Mouse (Mus musculus) cortical plate, adult 2 months (tissue): ENCODE results near the gene Rhoh. TPM values are rescaled to one million over a fixed set of nuclear protein-coding genes. Genes with fewer than 3 reads are reported as not detected.

ENCODE experiments used
- H3K27ac ChIP-seq: fragments of 200-500 bp; 2 replicates; pipeline ENCODE4 v1.5.1; 2012; ENCODE audit warnings: low read length, control low read depth, inconsistent platforms; ENCODE audit not compliant: insufficient read depth
- H3K4me1 ChIP-seq: fragments of 200-500 bp; 2 replicates; pipeline ENCODE4 v1.6.1; 2011; ENCODE audit warnings: low read length; ENCODE audit not compliant: control insufficient read depth, insufficient read depth
- H3K4me3 ChIP-seq: fragments of 200-500 bp; 2 replicates; pipeline ENCODE4 v1.5.1; 2011; ENCODE audit warnings: mild to moderate bottlenecking, low read length, control low read depth; ENCODE audit not compliant: insufficient read depth
- CTCF ChIP-seq: fragments of 200-500 bp; IDR thresholded peaks from 2 replicates; pipeline ENCODE4 v1.5.1; 2011; ENCODE audit warnings: mild to moderate bottlenecking, control low read depth, low read length; ENCODE audit not compliant: insufficient read depth; ENCODE audit errors: extremely low read depth
- POLR2A ChIP-seq: fragments of 200-500 bp; IDR thresholded peaks from 2 replicates; pipeline ENCODE4 v1.6.1; 2011; ENCODE audit warnings: mild to moderate bottlenecking, low read length, control low read depth; ENCODE audit not compliant: insufficient read depth; ENCODE audit errors: extremely low read depth
- polyA plus RNA-seq: library from polyadenylated mRNA; depleted of rRNA; stranded (reverse); fragments of >200 nt; gene quantifications from 2 replicates; pipeline ENCODE4 v1.2.3, GENCODE M21; 2012

Rhoh gene
- polyA plus RNA-seq, 1 experiment, result 1.2 TPM

DNA sequence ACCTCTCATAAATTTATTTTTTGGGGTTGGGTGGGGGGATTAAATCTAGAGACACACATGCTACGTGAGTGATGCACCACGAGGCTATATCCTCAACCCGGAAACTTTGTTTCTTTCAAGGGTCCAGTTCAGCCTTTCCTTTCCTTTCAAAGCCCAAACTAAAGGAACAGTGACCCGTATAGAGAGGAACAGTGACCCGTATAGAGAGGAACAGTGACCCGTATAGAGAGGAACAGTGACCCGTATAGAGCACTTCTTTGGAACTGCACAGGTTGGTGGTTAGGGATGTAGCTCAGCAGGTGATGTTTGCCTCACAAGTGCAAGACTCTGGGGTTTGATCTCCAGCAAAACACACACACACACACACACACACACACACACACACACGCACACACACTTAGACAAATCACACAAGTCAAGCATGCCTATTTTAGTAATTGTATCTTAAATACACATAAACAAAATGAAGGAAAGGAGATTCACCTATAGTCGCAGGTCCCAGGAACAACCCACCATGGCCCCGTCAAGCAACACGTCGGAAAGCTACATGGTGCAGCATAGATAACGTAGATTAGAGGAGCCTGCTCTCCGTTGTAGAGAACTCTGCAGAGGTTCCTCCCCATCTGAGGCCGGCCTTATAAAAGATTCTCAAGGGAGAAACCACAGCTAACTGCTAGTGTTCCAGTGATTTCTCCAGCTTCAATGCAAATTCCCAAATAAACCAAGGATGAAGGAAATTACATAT is 24.9 kb downstream of the Rhoh start:
- no peaks in the 10 kb centered on the region for H3K4me1 ChIP-seq
- no peak overlapping the region for H3K27ac ChIP-seq
- TF ChIP-seq CTCF (no peak), POLR2A (no peak)
- no peak overlapping the region for H3K4me3 ChIP-seq

DNA sequence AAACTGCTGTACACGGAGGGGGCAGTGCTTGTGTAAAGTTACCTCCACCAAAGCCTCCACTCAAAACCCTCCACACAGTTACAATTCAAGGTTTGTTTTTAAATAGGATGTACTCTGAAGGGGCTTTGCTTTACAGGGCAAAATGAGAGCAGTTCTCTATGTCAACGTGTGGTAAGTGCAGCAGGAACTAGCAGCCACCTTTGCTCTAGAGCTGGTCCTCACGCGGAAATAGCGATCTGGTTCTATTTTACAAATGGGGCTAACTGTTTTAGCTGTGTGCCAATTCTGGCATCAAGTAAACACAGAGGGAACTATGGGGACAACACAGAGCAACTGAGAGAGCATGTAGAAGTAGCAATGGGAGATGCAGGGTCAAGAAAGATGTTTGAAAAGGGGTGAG is 27.1 kb downstream of the Rhoh start:
- Histone ChIP-seq H3K4me1 (no peaks in the 10 kb centered on the region), H3K4me3 (no peak overlapping the region), H3K27ac (no peak overlapping the region)
- TF ChIP-seq CTCF, result no peak
- no peak for TF ChIP-seq POLR2A

DNA sequence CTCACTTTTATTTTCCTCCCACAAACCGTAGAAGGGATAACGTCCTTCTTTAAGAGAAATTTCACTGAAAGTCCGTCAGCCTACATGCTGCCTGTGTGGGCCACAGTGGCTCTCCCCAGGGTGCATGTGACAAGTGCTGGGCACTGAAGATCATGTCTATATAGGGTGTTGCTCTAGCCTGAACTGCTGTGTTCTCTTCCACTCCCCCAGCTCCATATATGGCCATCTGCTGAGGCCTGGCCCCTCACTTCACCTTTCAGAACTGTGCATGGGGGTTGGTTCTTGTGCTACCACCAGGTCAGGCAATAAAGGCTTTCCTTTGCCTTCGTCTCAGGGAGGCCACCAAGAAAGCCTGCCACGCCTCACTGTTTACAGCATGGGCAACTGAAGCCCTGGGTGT is 28.0 kb downstream of the Rhoh start:
- H3K4me1 ChIP-seq, result no peaks in the 10 kb centered on the region
- H3K27ac ChIP-seq, result no peak overlapping the region
- no peak for TF ChIP-seq CTCF
- no peak for TF ChIP-seq POLR2A
- no peak overlapping the region for H3K4me3 ChIP-seq

DNA sequence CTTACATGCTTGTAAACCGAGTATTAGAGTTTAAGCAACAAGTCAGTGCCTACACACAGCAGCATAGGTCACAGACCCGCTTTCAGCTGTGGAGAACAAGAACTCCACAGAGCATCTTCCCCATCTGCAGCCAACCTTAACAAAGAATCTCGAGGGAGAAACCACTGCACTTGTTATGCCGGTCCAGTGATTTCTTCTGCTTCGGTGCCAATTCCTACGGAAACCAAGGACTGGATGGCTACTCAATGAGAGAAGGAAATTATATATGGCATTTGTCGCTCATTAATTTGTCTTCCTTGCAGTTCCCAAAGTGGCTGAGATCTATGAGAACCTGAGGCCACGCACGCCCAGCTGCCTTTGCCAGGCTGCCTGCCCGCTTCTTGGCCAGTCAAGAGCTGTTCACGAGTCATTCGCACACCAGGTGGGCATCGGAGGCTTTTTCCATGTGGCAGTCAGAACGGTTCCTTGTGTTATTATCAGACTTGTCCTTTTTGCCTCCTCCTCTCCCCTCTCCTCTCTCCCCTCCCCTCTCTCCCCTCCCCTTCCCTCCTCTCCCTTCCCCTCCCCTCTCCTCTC is 30.3 kb downstream of the Rhoh start:
- no peak overlapping the region for H3K27ac ChIP-seq
- H3K4me3 ChIP-seq, result no peak overlapping the region
- no peaks in the 10 kb centered on the region for H3K4me1 ChIP-seq
- TF ChIP-seq POLR2A (no peak), CTCF (no peak)

DNA sequence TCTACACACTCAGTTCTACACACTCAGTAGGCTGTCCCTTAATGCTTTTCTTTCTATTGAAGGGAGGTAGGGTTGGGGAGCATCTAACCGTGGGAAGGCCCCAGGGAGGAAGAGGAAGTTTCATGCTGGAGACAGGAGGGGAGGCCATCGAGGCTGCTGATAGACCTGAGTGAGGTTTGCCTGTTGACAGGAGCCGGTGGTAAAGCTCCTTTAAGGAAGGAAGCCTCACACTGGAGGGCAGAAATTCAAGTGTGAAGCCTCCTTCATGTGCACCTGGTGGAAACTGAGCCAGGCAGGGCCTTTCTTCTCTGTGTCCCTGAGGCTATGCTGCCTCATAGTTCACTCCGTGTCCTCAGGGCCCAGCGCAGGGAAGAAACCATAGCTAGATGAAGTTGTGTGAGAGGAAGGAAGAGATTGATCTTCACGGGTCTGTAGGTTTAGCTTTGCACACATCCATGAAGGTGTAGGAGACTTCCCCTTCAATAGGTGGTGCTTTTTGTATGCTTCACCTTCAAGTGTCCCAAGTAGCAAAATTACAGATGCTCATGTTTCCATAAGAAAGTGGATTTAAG is 34.2 kb downstream of the Rhoh start:
- no peak for TF ChIP-seq CTCF
- no peak for TF ChIP-seq POLR2A
- Histone ChIP-seq H3K27ac (no peak overlapping the region), H3K4me1 (no peaks in the 10 kb centered on the region), H3K4me3 (no peak overlapping the region)

DNA sequence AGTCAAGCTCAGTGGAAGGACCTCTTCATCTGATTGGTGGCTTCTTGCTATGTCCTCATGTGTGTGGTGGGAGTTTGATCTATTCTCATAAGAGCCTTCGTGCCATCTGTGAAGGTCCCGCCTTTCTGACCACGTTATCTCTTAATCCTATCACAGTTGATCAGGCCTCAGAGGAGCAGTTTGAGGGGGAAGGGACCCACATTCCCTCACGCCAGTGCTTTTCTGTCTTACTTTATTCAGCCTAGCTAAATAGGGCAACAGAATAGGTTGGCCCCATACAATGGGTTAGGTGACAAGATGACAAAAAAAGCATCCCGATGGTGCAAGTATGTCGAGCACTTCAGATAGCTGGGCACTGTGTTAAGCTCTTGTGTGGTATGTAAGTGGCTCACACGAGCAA is 34.8 kb downstream of the Rhoh start:
- no peak for TF ChIP-seq CTCF
- no peak for TF ChIP-seq POLR2A
- no peaks in the 10 kb centered on the region for H3K4me1 ChIP-seq
- no peak overlapping the region for H3K27ac ChIP-seq
- H3K4me3 ChIP-seq, result no peak overlapping the region

DNA sequence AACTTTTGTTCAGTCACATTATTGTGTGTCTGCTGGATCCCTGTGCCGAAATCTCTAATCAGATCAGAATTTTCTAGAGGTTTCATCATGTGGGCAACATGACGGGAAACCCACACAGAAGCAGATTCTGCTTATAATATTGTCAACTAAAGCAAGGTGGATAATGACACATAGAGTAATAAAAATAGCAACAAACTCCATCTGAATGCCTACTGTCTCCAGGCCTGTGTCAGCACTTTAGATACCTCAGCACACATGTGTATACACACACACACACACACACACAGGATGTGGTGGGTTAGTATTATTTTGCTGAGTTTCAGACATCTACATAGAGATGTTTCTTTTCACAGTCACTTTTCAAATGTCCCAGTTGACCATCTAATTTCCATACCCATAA is 36.7 kb downstream of the Rhoh start:
- no peak overlapping the region for H3K4me3 ChIP-seq
- no peak overlapping the region for H3K27ac ChIP-seq
- TF ChIP-seq POLR2A (no peak), CTCF (no peak)
- H3K4me1 ChIP-seq, result no peaks in the 10 kb centered on the region

DNA sequence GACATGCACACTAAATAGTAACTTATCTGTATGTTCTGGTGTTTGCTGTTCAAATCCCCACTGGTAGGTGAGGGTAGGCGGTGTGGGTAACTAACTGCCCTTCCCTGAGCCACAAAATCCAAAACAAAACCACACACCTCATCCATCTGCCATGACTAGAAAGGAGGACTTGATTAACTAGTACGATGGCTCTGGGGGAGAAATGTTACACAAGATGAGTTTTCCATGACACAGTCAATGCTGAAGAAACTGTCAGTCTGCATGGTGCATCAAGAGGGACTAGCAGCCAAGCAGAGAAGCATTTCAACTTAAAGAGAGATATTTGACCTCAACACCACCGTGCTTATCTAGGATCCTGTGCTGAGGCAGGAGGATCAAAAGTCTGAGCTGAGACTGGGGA is 37.7 kb downstream of the Rhoh start:
- Histone ChIP-seq H3K4me1 (no peaks in the 10 kb centered on the region), H3K27ac (no peak overlapping the region), H3K4me3 (no peak overlapping the region)
- TF ChIP-seq CTCF (no peak), POLR2A (no peak)

DNA sequence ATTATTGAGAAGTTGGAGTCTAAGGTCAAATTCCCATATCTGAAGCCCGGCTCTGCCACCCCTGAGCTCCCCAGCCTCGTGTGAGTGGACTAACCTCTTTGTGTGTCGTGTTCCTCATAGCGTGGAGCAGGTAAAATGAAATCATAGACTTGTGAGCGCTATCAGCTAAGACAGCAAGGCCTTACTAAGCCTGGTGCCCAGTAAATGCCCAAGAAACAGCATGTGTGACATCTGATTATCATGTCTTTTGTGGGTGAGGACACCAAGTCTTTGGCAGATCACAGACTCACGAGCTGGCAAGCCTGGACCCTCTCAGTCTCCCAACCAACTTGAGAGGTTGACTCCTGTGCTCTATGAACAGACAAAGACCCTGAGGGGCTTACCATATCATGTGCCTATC is 39.1 kb downstream of the Rhoh start:
- TF ChIP-seq CTCF (no peak), POLR2A (no peak)
- H3K4me1 ChIP-seq, result no peaks in the 10 kb centered on the region
- no peak overlapping the region for H3K27ac ChIP-seq
- H3K4me3 ChIP-seq, result no peak overlapping the region

DNA sequence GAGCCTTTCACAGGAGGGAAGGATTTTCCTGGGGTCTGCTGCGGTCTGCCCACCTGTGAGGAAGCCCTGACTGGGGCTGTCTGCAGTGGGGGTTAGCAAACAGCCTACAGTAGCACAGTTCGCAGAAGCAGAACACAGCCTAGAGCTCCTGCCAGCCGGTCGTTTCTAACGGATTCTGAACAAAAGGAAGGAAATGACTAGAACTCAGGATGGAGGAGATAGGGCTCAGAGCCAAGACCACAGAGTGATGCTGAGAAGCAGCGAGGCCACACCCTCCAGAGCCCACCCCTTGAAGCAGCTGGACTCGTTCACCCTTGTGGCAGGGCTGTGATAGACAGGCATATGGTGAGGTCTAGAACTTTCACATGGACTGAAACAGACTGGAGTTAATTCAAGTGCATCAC is 39.9 kb downstream of the Rhoh start:
- H3K4me3 ChIP-seq, result no peak overlapping the region
- H3K4me1 ChIP-seq, result no peaks in the 10 kb centered on the region
- no peak overlapping the region for H3K27ac ChIP-seq
- TF ChIP-seq CTCF (no peak), POLR2A (no peak)
